Mouse (Mus musculus): ENCODE measurements around the gene Rab10. TPM values are rescaled to one million over a fixed set of nuclear protein-coding genes. Genes with fewer than 3 reads are reported as not detected.
"Not testable (repeated sequence)": the region's sequence is repeated elsewhere in the genome, so short reads cannot be mapped to it uniquely, and the experiment has no call there.

Gene Rab10
- polyA plus RNA-seq, 1 experiment from 2014 or later, result 60.8 TPM

DNA sequence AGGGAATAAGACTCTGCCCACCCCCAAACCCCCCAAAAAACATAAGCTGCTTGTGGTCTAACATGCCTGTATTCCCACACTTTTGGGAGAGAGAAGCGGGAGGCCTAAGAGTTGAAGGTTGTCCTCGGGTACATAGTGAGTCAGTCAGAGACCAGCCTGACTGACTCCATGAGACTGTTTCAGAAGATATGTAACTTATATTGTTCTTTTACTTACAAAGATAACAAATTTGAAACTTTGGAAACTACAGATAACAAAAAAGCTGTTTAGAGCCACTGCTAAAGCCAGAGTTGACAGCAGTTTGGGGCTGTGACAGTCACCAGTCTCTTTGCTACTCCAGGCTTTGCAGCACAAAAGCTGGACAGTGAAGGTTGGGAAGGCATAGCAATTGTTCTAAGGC, 15.5 kb upstream of the Rab10 start:
- 65% methylated on average over 2 of the region's 2 CpGs for WGBS
- no peak overlapping the region for H3K4me3 ChIP-seq
- no peak for ATAC-seq (ENCODE audit: extremely low read depth, insufficient number of reproducible peaks, low FRiP score, low TSS enrichment)

DNA sequence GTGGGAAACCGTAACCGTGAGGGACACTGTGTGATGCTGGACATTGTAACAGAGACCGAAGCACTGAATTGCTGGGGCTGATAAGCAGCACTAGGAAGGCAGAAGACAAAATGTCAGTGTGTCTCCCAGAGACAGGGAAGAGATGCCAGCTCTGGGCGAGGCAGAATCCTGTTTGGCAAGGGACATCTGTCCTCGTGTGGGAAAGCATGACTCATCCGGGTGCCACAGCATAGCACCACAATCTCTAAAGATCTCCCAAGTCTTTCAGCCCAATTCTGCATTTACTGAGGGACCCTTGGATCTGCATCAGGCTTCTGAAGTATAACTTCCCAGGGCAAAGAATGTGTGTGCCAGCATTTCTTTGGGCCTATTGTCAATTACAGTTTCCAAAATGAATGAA, 13.5 kb upstream of the Rab10 start:
- ATAC-seq (ENCODE audit: extremely low read depth, insufficient number of reproducible peaks, low FRiP score, low TSS enrichment), result no peak
- no peak overlapping the region for H3K4me2 ChIP-seq
- H3K4me3 ChIP-seq, result no peak overlapping the region
- H3K4me1 ChIP-seq, result no peaks in the 10 kb centered on the region
- H3K36me3 ChIP-seq, result no peaks in the 10 kb centered on the region
- WGBS, result 55% methylated on average over 6 of the region's 6 CpGs
- no peak overlapping the region for H3K27ac ChIP-seq (replicated peaks)
- no peaks in the 10 kb centered on the region for H3K27me3 ChIP-seq (replicated peaks)
- H3K9ac ChIP-seq, result no peak overlapping the region
- H3K9me3 ChIP-seq, result no peaks in the 10 kb centered on the region

More for the DNA sequence above, 15.5 kb upstream of the Rab10 start:
- no peak overlapping the region for H3K4me2 ChIP-seq
- no peaks in the 10 kb centered on the region for H3K27me3 ChIP-seq (replicated peaks)
- H3K9ac ChIP-seq, result no peak overlapping the region
- H3K27ac ChIP-seq (replicated peaks), result no peak overlapping the region
- no peaks in the 10 kb centered on the region for H3K4me1 ChIP-seq
- peaks cover 3% of the 10 kb centered on the region; the same call in 1 of the 2 replicates for H3K9me3 ChIP-seq
- no peaks in the 10 kb centered on the region for H3K36me3 ChIP-seq

DNA sequence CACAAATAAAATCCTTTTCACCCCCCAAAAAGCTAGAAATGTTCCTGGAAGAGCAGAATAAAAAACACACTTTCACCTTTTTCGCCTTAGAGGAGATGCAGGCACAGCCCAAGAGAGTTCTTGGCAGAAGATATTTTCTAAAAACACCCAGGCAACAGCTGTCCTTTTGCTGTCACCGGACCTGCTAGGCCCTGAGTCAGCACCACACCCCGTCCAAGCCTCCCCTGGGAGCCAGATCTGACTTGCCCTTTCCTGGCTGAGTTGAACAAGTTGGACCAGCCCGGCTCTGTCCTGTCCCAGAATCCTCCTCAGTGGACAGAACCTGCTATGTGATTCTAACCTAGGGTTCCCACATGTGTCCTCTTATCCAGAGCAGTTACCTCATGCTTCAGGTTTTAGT, 9.6 kb upstream of the Rab10 start:
- Histone ChIP-seq H3K9ac (no peak overlapping the region), H3K4me2 (no peak overlapping the region), H3K36me3 (no peaks in the 10 kb centered on the region), H3K27me3 (replicated peaks) (no peaks in the 10 kb centered on the region), H3K9me3 (no peaks in the 10 kb centered on the region), H3K4me1 (0 out of 2 replicates have a peak, but pooled peaks cover 3% of the 10 kb centered on the region), H3K27ac (replicated peaks) (no peak overlapping the region), H3K4me3 (no peak overlapping the region)
- 56% methylated on average over 4 of the region's 4 CpGs for WGBS
- ATAC-seq (ENCODE audit: extremely low read depth, insufficient number of reproducible peaks, low FRiP score, low TSS enrichment), result no peak

DNA sequence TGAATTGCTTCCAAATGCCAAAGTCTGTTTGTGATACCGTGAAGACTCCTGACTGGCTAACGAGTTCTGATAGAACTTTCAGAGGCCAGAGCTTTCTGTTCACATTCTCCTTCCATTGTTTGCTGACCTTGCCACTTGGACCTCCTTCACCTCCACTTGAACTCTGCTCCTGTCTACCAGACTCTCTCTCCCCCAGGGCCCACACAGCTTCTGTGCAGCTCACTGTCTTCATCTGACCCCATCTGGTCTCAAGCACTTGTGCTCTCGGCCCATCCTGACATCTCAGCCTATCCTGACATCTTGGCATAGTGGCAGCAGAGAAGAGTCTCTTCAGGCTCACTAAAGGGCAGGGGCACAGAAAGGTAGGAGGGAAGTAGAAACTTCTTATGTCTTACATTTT, 7.2 kb upstream of the Rab10 start:
- no peak for ATAC-seq (ENCODE audit: extremely low read depth, insufficient number of reproducible peaks, low FRiP score, low TSS enrichment)
- no peak overlapping the region for H3K4me3 ChIP-seq
- 52% methylated on average over 3 of the region's 3 CpGs for whole genome bisulfite sequencing

DNA sequence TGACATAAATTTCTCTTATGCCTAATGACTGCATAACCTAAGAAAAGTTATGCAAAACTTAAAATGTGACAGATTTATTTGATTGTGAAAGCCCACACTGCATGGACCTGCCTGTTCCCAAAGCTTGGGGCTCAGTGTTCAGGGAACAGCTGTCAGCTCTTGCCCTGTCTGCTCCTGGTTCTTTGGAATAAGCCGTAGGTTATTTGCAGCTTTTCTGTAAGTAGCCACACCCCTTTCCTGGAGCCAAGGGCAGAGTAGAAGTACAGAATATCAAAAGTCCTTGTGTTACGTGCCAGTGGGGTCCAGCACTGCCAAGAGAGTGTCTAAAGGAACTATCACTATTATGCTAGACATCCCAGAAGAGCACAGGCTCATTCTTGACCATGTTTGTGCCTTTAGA, 6.3 kb upstream of the Rab10 start:
- Histone ChIP-seq H3K36me3 (no peaks in the 10 kb centered on the region), H3K9me3 (no peaks in the 10 kb centered on the region), H3K9ac (no peak overlapping the region), H3K4me1 (peaks cover 5% of the 10 kb centered on the region; the same call in 1 of the 2 replicates), H3K4me3 (no peak overlapping the region), H3K27ac (replicated peaks) (no peak overlapping the region), H3K27me3 (replicated peaks) (no peaks in the 10 kb centered on the region), H3K4me2 (no peak overlapping the region)
- ATAC-seq (ENCODE audit: extremely low read depth, insufficient number of reproducible peaks, low FRiP score, low TSS enrichment), result no peak
- 20% methylated on average over 2 of the region's 2 CpGs for WGBS

More for the DNA sequence above, 7.2 kb upstream of the Rab10 start:
- Histone ChIP-seq H3K36me3 (no peaks in the 10 kb centered on the region), H3K27ac (replicated peaks) (no peak overlapping the region), H3K27me3 (replicated peaks) (no peaks in the 10 kb centered on the region), H3K4me2 (no peak overlapping the region), H3K9ac (no peak overlapping the region), H3K9me3 (no peaks in the 10 kb centered on the region), H3K4me1 (0 out of 2 replicates have a peak, but pooled peaks cover 3% of the 10 kb centered on the region)

DNA sequence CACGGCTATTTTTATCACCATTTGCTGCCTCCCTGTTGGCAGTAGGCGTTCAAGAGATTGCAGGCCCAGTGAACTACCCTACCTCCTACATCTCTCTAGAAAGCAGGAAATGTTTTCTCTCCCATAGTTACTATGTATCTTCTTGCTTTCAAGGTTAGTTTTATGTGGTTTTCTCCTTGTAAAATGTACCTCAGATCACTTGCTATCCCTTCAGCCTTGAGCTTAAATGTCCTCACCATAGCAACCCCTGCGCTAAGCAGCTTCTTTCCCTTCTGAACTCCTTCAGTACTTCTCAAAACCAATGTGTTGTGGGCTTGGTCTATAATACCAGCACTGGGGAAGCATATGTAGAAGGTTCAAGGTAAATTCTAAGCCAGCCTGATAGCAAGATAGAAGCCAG, 3.1 kb upstream of the Rab10 start:
- H3K9ac ChIP-seq, result no peak overlapping the region
- no peaks in the 10 kb centered on the region for H3K36me3 ChIP-seq
- no peak overlapping the region for H3K4me2 ChIP-seq
- no peak overlapping the region for H3K27ac ChIP-seq (replicated peaks)
- no peak for ATAC-seq (ENCODE audit: extremely low read depth, insufficient number of reproducible peaks, low FRiP score, low TSS enrichment)
- no peak overlapping the region for H3K4me3 ChIP-seq
- no peaks in the 10 kb centered on the region for H3K9me3 ChIP-seq
- WGBS, result 51% methylated on average over 3 of the region's 3 CpGs
- H3K4me1 ChIP-seq, result peaks cover 12% of the 10 kb centered on the region
- no peaks in the 10 kb centered on the region for H3K27me3 ChIP-seq (replicated peaks)

DNA sequence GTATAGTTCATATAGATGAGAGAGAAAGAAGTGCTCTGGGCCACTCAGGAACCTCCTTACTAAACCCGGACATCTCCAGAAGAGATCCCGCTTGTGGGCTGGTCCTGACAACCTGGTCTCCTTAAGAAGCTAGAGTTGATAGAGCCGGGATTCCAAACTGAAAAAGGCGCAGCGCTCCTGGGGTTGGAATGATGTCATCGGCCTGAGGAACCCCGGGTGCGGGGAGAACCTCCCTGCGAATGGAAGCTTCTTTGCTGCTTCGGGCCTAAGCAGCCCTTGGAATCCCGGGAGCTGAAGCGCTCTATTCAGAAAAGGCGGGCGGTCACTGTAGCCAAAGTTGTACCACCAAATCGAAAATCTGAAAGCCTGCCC, 538 bp upstream of the Rab10 start:
- H3K9me3 ChIP-seq, result no peaks in the 10 kb centered on the region
- peak overlapping the region; percentile 84 for H3K27ac ChIP-seq (replicated peaks)
- peak overlapping the region; percentile 84 for H3K9ac ChIP-seq
- no peaks in the 10 kb centered on the region for H3K36me3 ChIP-seq
- H3K4me3 ChIP-seq, result peak overlapping the region; percentile 97
- peak overlapping the region; percentile 90 for H3K4me2 ChIP-seq
- peaks cover 33% of the 10 kb centered on the region for H3K4me1 ChIP-seq
- 2% methylated on average over 15 of the region's 15 CpGs for WGBS
- ATAC-seq (ENCODE audit: extremely low read depth, insufficient number of reproducible peaks, low FRiP score, low TSS enrichment), result peak; percentile 14
- H3K27me3 ChIP-seq (replicated peaks), result no peaks in the 10 kb centered on the region

DNA sequence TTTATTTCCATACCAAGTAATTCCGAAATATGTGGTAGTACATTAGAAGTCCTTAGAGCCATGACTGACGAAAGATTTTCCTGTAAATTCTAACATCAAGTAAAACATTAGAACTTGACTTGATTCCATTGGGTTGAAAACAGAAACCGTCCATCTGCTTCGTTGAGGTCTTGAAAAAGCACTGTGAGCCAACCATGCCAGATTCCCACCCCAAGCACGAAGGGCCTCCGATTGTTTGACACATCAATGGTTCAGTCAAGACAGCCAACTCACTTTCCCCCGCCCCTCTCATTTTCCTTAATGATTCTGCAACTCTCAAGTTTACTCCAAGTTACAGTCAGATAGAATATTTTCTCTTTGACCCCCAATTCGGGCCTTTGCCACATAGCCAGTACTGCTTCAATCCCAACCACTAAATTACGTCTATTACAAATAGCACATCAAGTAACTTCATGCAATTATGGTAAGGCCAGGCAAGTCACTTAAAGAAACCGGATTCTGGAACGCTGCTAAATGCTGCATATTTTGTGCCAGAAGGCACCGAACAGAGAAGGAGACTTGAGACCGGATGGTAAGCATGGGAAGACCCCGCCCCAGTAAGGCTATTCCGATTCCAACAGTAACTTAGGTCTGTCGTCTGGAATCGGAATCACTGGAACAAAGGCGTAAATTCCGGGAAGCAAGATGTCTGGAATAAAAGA, 1.1 kb downstream of the Rab10 start:
- H3K36me3 ChIP-seq, result no peaks in the 10 kb centered on the region
- peaks cover 37% of the 10 kb centered on the region for H3K4me1 ChIP-seq
- no peaks in the 10 kb centered on the region for H3K9me3 ChIP-seq
- peak overlapping the region; percentile 96 for H3K9ac ChIP-seq
- H3K4me2 ChIP-seq, result peak overlapping the region; percentile 90
- H3K27ac ChIP-seq (replicated peaks), result peak overlapping the region; percentile 99
- 1% methylated on average over 19 of the region's 19 CpGs for WGBS
- peak overlapping the region; percentile 97 for H3K4me3 ChIP-seq
- ATAC-seq (ENCODE audit: extremely low read depth, insufficient number of reproducible peaks, low FRiP score, low TSS enrichment), result no peak
- no peaks in the 10 kb centered on the region for H3K27me3 ChIP-seq (replicated peaks)

DNA sequence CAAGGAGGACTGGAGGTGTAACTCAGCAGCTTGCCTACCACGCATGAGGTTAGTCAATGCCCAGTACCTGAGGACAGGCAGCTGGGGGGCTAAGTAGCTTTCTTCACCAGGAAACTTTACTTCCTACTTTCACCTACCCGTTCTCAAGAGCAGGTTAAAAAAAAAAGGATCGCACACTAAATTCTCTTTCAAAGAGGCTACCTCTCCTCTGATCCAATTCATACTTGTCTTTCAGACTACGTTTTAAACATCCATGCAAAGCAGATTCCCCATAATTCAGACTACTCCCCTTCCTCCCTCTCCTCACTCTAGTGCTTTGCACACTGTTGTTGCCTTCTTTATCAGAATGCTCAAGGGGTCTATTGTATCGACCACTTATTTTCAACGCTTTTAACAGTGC, 2.2 kb downstream of the Rab10 start:
- no peak for ATAC-seq (ENCODE audit: extremely low read depth, insufficient number of reproducible peaks, low FRiP score, low TSS enrichment)
- H3K27me3 ChIP-seq (replicated peaks), result no peaks in the 10 kb centered on the region
- no peak overlapping the region for H3K27ac ChIP-seq (replicated peaks)
- H3K4me1 ChIP-seq, result peaks cover 37% of the 10 kb centered on the region
- H3K9ac ChIP-seq, result peak overlapping the region; percentile 96
- 24% methylated on average over 6 of the region's 6 CpGs for WGBS
- no peaks in the 10 kb centered on the region for H3K9me3 ChIP-seq
- H3K36me3 ChIP-seq, result no peaks in the 10 kb centered on the region
- peak overlapping the region; percentile 97 for H3K4me3 ChIP-seq
- peak overlapping the region; percentile 90 for H3K4me2 ChIP-seq

DNA sequence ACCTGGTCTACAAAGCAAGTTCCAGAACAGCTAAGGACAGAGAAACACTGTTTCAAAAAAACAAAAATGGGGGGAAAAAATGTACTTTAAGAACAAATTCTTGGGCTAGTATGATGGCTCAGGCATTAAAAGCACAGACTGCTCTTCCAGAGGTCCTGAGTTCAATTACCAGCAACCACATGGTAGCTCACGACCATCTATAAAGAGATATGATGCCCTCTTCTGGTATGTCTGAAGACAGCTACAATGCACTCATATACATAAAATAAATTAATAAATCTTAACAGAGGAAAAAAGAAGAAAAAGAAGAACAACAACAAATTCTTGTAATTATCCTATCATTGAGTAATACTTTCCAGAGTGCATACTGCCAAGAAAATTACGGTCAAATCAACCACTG, 4.5 kb downstream of the Rab10 start:
- no peak overlapping the region for H3K4me2 ChIP-seq
- H3K9me3 ChIP-seq, result no peaks in the 10 kb centered on the region
- H3K36me3 ChIP-seq, result no peaks in the 10 kb centered on the region
- H3K27ac ChIP-seq (replicated peaks), result no peak overlapping the region
- peaks cover 29% of the 10 kb centered on the region for H3K4me1 ChIP-seq
- H3K27me3 ChIP-seq (replicated peaks), result no peaks in the 10 kb centered on the region
- no peak overlapping the region for H3K4me3 ChIP-seq
- no peak overlapping the region for H3K9ac ChIP-seq
- no peak for ATAC-seq (ENCODE audit: extremely low read depth, insufficient number of reproducible peaks, low FRiP score, low TSS enrichment)
- WGBS, result 84% methylated on average over 2 of the region's 2 CpGs

DNA sequence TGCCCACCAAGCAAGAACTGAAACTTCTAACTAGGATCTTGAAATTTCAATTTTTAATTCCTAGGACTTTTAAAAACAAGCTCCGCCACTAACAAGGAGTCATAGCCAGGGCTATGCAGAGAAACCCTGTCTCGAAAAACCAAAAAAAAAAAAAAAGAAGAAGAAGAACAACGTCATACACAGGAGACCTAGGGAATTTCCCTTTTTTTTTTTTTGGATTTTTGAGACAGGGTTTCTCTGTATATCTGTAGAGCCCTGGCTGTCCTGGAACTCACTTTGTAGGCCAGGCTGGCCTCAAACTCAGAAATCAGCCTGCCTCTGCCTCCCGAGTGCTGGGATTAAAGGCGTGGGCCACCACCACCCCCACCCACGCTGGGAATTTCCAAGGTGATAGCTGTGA, 12.1 kb downstream of the Rab10 start:
- H3K4me2 ChIP-seq; H3K9me3 ChIP-seq; H3K4me3 ChIP-seq; ATAC-seq (ENCODE audit: extremely low read depth, insufficient number of reproducible peaks, low FRiP score, low TSS enrichment); H3K27me3 ChIP-seq (replicated peaks); H3K9ac ChIP-seq; H3K27ac ChIP-seq (replicated peaks); H3K36me3 ChIP-seq: not testable (repeated sequence)
- H3K4me1 ChIP-seq, result peaks cover 11% of the 10 kb centered on the region
- whole genome bisulfite sequencing, result 86% methylated on average over 6 of the region's 6 CpGs

DNA sequence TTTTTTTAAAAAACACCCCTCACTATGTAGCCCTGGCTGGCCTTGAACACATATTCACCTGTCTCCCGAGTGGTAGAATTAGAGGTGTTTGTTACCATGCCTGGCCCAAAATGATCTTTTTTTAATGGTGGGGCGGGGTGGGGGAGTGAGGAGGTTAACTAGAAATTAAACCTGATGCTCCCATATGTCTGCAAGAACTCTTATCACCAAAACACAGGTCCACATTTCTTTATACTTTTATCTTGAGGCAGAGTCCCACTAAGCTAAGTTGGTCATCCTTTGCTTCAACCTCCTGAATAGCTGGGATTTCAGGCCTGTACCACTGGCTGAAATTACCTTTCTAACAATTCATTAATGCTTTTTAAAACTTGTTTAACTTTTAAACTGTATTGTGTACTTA, 13.7 kb downstream of the Rab10 start:
- H3K27me3 ChIP-seq (replicated peaks), result no peaks in the 10 kb centered on the region
- no peak for ATAC-seq (ENCODE audit: extremely low read depth, insufficient number of reproducible peaks, low FRiP score, low TSS enrichment)
- H3K9ac ChIP-seq, result no peak overlapping the region
- no peak overlapping the region for H3K4me3 ChIP-seq
- H3K4me1 ChIP-seq, result peaks cover 19% of the 10 kb centered on the region
- H3K27ac ChIP-seq (replicated peaks), result no peak overlapping the region
- no peaks in the 10 kb centered on the region for H3K9me3 ChIP-seq
- no peak overlapping the region for H3K4me2 ChIP-seq
- 76% methylated on average over 2 of the region's 2 CpGs for WGBS
- H3K36me3 ChIP-seq, result peaks cover 7% of the 10 kb centered on the region; the same call in 1 of the 2 replicates

All from heart, embryonic 13.5 days (tissue).